Mouse (Mus musculus) telencephalon, adult 2 months (tissue): ENCODE measurements around the gene Uckl1.

Experiments
- DNase-seq: peaks from one replicate; pipeline ENCODE4 v3.0.0-alpha.2; 2011; ENCODE audit warnings: low read depth, low spot score

Gene Uckl1

DNA sequence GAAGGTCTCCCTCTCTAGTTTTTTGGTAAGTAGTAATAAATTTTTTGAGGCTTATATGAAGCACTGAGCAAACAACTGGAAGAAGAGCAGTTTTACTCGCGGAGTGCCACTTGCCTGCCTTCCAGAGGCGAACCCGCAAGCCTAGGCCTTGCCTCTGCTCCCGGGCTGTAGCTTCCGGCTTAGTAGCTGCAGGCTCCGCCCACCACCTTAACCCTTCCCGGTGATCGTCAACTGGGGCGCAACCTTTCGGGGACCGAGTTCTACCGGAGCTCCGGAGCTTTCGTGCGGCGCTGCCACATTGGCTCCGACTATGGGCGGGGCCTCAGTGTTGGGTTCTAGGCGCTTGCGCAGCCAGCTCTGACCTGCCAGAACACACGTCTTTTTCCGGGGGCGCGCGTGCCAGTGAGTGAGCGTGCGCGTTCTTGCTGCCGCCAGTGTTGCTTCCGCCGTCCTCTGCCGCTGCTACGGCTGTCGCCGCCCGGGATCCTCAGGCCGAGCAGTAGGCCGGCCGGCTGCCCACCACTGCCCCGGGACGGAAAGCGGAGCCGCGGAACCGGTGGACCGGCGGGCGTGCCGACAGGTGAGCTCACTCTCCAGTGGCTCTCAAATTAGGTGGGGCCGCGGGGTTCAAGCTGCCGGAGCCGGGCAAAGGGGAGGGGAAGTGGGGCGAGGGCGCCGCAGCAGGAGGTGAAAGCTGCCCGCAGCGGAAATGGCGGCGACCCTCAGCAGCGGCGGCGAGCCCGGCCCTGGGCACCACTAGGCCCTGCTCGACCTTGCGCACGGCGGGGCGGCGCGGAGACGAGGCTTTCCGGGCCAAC, 64.4 kb downstream of the Uckl1 start, which contains the start of gene Dnajc5:
Gene Dnajc5 (plus strand): TSS at position 368 of the 818 bp plus-strand sequence.
- DNase-seq: peak; percentile 97

DNA sequence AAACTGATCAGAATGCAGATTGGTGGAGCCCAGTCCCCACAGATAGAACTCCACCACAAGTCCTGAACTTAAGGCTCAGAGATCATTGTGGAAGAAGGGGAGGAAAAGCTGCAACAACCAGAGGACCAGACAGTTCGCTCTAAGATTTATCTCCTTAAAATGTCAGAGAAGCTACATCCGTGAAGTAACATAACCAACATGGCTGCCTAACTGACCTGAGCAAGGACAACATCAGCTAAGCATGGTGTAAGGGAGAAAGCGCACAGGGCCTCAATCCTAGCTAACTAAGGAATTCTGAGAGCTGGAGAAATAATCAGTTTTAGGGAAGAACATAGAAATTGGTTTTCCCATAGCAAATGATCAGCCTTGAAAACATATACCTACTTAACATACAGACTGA, 65.5 kb downstream of the Uckl1 start:
- DNase-seq: no peak
